Mouse (Mus musculus) hindbrain, embryonic 13.5 days (tissue): ENCODE data around the gene Csgalnact2. TPM values are rescaled to one million over a fixed set of nuclear protein-coding genes. Genes with fewer than 3 reads are reported as not detected.

Experiments
- ATAC-seq: fragments of 200-750 bp; cut with Nextera tagmentation; 2 replicates; pipeline ENCODE4 v1.8.0; 2017; ENCODE audit warnings: moderate TSS enrichment; ENCODE audit not compliant: low FRiP score
- H3K27ac ChIP-seq: fragments of 300-500 bp; sonication (generic); 2 replicates; pipeline ENCODE4 v1.5.1; 2015; ENCODE audit warnings: inconsistent platforms, mild to moderate bottlenecking, moderate library complexity
- H3K27me3 ChIP-seq: fragments of 300-500 bp; sonication (generic); 2 replicates; pipeline ENCODE4 v1.6.1; 2015; ENCODE audit warnings: mild to moderate bottlenecking, inconsistent platforms
- H3K36me3 ChIP-seq: fragments of 300-500 bp; sonication (generic); 2 replicates; pipeline ENCODE4 v1.6.1; 2015; ENCODE audit warnings: mild to moderate bottlenecking, inconsistent platforms
- H3K4me1 ChIP-seq: fragments of 300-500 bp; sonication (generic); replicated peaks from 2 replicates; pipeline ENCODE4 v1.6.1; 2015; ENCODE audit warnings: inconsistent platforms
- H3K4me2 ChIP-seq: fragments of 300-500 bp; sonication (generic); 2 replicates; pipeline ENCODE4 v1.6.1; 2015; ENCODE audit warnings: inconsistent platforms, mild to moderate bottlenecking, moderate library complexity
- H3K4me3 ChIP-seq: fragments of 300-500 bp; sonication (generic); 2 replicates; pipeline ENCODE4 v1.5.1; 2015; ENCODE audit warnings: mild to moderate bottlenecking, inconsistent platforms
- H3K9ac ChIP-seq: fragments of 300-500 bp; sonication (generic); 2 replicates; pipeline ENCODE4 v1.6.1; 2015; ENCODE audit warnings: mild to moderate bottlenecking, inconsistent platforms
- H3K9me3 ChIP-seq: fragments of 300-500 bp; sonication (generic); 2 replicates; pipeline ENCODE4 v1.6.1; 2016; ENCODE audit warnings: inconsistent platforms
- WGBS: fragments of 180-500 bp; shearing (Covaris S2); methylation state at CpG from one replicate; pipeline ENCODE4 v1.1.7; 2015; 5-methylcytosine and 5-hydroxymethylcytosine counted together
- polyA plus RNA-seq: library from polyadenylated mRNA; unstranded; fragments of >200 nt; fragmentation: Nextera tagmentation; extraction: Ambion mirVana; gene quantifications from 2 replicates; pipeline ENCODE4 v1.2.1, GENCODE M21; 2015

The Csgalnact2 gene
- polyA plus RNA-seq = 9.2 and 9.5 TPM in 2 replicates

GRCm38 (mm10) chr6:118138731-118139709 is at the start of gene Csgalnact2:
TSS of gene Csgalnact2 (minus strand) at chr6:118139140.
- 6% methylated on average over 59 of the region's 66 CpGs for WGBS
- H3K4me3 ChIP-seq = peak within 1 kb of the TSS; percentile 79

GRCm38 (mm10) chr6:118188599-118188998 is 49.7 kb upstream of the Csgalnact2 start:
- Histone ChIP-seq H3K4me1 (peaks cover 7% of the 10 kb centered on the region), H3K36me3 (no peaks in the 10 kb centered on the region), H3K4me2 (no peak overlapping the region), H3K4me3 (no peak overlapping the region), H3K9ac (no peak overlapping the region), H3K27ac (no peak overlapping the region), H3K9me3 (no peaks in the 10 kb centered on the region), H3K27me3 (peaks cover 7% of the 10 kb centered on the region; the same call in 1 of the 2 replicates)
- WGBS = 91% methylated on average over 9 of the region's 9 CpGs
- no peak for ATAC-seq

More at GRCm38 (mm10) chr6:118138731-118139709, at the start of gene Csgalnact2:
- ATAC-seq = peak; percentile 99
- no peaks in the 10 kb centered on the region for H3K27me3 ChIP-seq
- H3K4me1 ChIP-seq = peaks cover 5% of the 10 kb centered on the region
- peak within 1 kb of the TSS; percentile 85 for H3K27ac ChIP-seq
- H3K9me3 ChIP-seq = no peaks in the 10 kb centered on the region
- H3K9ac ChIP-seq = peak within 1 kb of the TSS; percentile 83
- H3K36me3 ChIP-seq = no peaks in the 10 kb centered on the region
- H3K4me2 ChIP-seq = peak within 1 kb of the TSS; percentile 77

- H3K9me3 ChIP-seq = no peaks in the 10 kb centered on the region
- no peak overlapping the region for H3K9ac ChIP-seq
- peaks cover 4% of the 10 kb centered on the region; the same call in 1 of the 2 replicates for H3K4me1 ChIP-seq
- H3K27me3 ChIP-seq = 0 out of 2 replicates have a peak, but pooled peaks cover 3% of the 10 kb centered on the region
- H3K4me2 ChIP-seq = no peak overlapping the region
- no peak for ATAC-seq
- no peak overlapping the region for H3K4me3 ChIP-seq
- no peak overlapping the region for H3K27ac ChIP-seq
- H3K36me3 ChIP-seq = no peaks in the 10 kb centered on the region
- 58% methylated on average over 3 of the region's 3 CpGs for WGBS
These were observed 48.3 kb upstream of the Csgalnact2 start for GRCm38 (mm10) chr6:118187285-118187641.

- ATAC-seq = peak; percentile 49; the same call in 1 of the 2 replicates
- H3K27ac ChIP-seq = no peak overlapping the region
- no peaks in the 10 kb centered on the region for H3K36me3 ChIP-seq
- H3K9me3 ChIP-seq = no peaks in the 10 kb centered on the region
- WGBS = 43% methylated on average over 17 of the region's 17 CpGs
- no peak overlapping the region for H3K4me2 ChIP-seq
- 0 out of 2 replicates have a peak overlapping the region, but pooled peaks have one; percentile 13 for H3K9ac ChIP-seq
- no peaks in the 10 kb centered on the region for H3K27me3 ChIP-seq
- no peak overlapping the region for H3K4me3 ChIP-seq
- H3K4me1 ChIP-seq = peaks cover 4% of the 10 kb centered on the region; the same call in 1 of the 2 replicates
These were observed 47.8 kb upstream of the Csgalnact2 start for GRCm38 (mm10) chr6:118186620-118187284.

GRCm38 (mm10) chr6:118184126-118184525 is 45.2 kb upstream of the Csgalnact2 start:
- H3K27me3 ChIP-seq = no peaks in the 10 kb centered on the region

GRCm38 (mm10) chr6:118180085-118180423 is 41.1 kb upstream of the Csgalnact2 start:
- 75% methylated on average over 12 of the region's 12 CpGs for WGBS
- H3K4me3 ChIP-seq = no peak overlapping the region

More at GRCm38 (mm10) chr6:118184126-118184525, 45.2 kb upstream of the Csgalnact2 start:
- H3K36me3 ChIP-seq = no peaks in the 10 kb centered on the region
- H3K9me3 ChIP-seq = no peaks in the 10 kb centered on the region
- 91% methylated on average over 10 of the region's 10 CpGs for WGBS
- H3K4me3 ChIP-seq = no peak overlapping the region
- H3K9ac ChIP-seq = no peak overlapping the region
- H3K4me2 ChIP-seq = no peak overlapping the region
- ATAC-seq = no peak
- H3K4me1 ChIP-seq = peaks cover 11% of the 10 kb centered on the region; the same call in 1 of the 2 replicates
- H3K27ac ChIP-seq = no peak overlapping the region

GRCm38 (mm10) chr6:118179316-118180084 is 40.6 kb upstream of the Csgalnact2 start:
- no peaks in the 10 kb centered on the region for H3K36me3 ChIP-seq
- no peak overlapping the region for H3K27ac ChIP-seq
- no peak overlapping the region for H3K9ac ChIP-seq
- ATAC-seq = peak; percentile 84
- H3K4me3 ChIP-seq = no peak overlapping the region
- H3K4me2 ChIP-seq = no peak overlapping the region
- H3K9me3 ChIP-seq = no peaks in the 10 kb centered on the region
- 68% methylated on average over 13 of the region's 13 CpGs for WGBS
- H3K27me3 ChIP-seq = no peaks in the 10 kb centered on the region
- peaks cover 7% of the 10 kb centered on the region; the same call in 1 of the 2 replicates for H3K4me1 ChIP-seq

More at GRCm38 (mm10) chr6:118180085-118180423, 41.1 kb upstream of the Csgalnact2 start:
- Histone ChIP-seq H3K27ac (no peak overlapping the region), H3K9me3 (no peaks in the 10 kb centered on the region), H3K9ac (no peak overlapping the region), H3K4me2 (no peak overlapping the region), H3K36me3 (no peaks in the 10 kb centered on the region), H3K4me1 (peaks cover 7% of the 10 kb centered on the region; the same call in 1 of the 2 replicates), H3K27me3 (no peaks in the 10 kb centered on the region)
- ATAC-seq = peak; percentile 52

- Histone ChIP-seq H3K36me3 (no peaks in the 10 kb centered on the region), H3K4me3 (no peak overlapping the region)
- 80% methylated on average over 5 of the region's 5 CpGs for WGBS
These were observed 35.0 kb upstream of the Csgalnact2 start for GRCm38 (mm10) chr6:118173975-118174328.

GRCm38 (mm10) chr6:118173251-118173974 is 34.5 kb upstream of the Csgalnact2 start:
- Histone ChIP-seq H3K4me3 (no peak overlapping the region), H3K4me2 (no peak overlapping the region), H3K9me3 (no peaks in the 10 kb centered on the region), H3K4me1 (no peaks in the 10 kb centered on the region), H3K27me3 (no peaks in the 10 kb centered on the region), H3K27ac (no peak overlapping the region), H3K9ac (no peak overlapping the region), H3K36me3 (no peaks in the 10 kb centered on the region)
- ATAC-seq = no peak
- WGBS = 92% methylated on average over 18 of the region's 18 CpGs

More at GRCm38 (mm10) chr6:118173975-118174328, 35.0 kb upstream of the Csgalnact2 start:
- no peak for ATAC-seq
- Histone ChIP-seq H3K9ac (no peak overlapping the region), H3K4me2 (no peak overlapping the region), H3K27ac (no peak overlapping the region), H3K4me1 (no peaks in the 10 kb centered on the region), H3K27me3 (no peaks in the 10 kb centered on the region), H3K9me3 (no peaks in the 10 kb centered on the region)

GRCm38 (mm10) chr6:118171386-118171785 is 32.4 kb upstream of the Csgalnact2 start:
- WGBS = 94% methylated on average over 7 of the region's 7 CpGs
- H3K4me2 ChIP-seq = no peak overlapping the region
- no peaks in the 10 kb centered on the region for H3K4me1 ChIP-seq
- H3K4me3 ChIP-seq = no peak overlapping the region
- no peak overlapping the region for H3K9ac ChIP-seq
- no peaks in the 10 kb centered on the region for H3K27me3 ChIP-seq
- no peaks in the 10 kb centered on the region for H3K9me3 ChIP-seq
- ATAC-seq = no peak
- no peak overlapping the region for H3K27ac ChIP-seq
- no peaks in the 10 kb centered on the region for H3K36me3 ChIP-seq

- Histone ChIP-seq H3K27ac (no peak overlapping the region), H3K9me3 (no peaks in the 10 kb centered on the region), H3K4me2 (no peak overlapping the region), H3K9ac (no peak overlapping the region), H3K4me3 (no peak overlapping the region), H3K36me3 (no peaks in the 10 kb centered on the region), H3K27me3 (no peaks in the 10 kb centered on the region), H3K4me1 (no peaks in the 10 kb centered on the region)
- WGBS = 88% methylated on average over 14 of the region's 14 CpGs
- ATAC-seq = no peak
These were observed 29.2 kb upstream of the Csgalnact2 start for GRCm38 (mm10) chr6:118168106-118168505.
